In the genomic region with DNA sequence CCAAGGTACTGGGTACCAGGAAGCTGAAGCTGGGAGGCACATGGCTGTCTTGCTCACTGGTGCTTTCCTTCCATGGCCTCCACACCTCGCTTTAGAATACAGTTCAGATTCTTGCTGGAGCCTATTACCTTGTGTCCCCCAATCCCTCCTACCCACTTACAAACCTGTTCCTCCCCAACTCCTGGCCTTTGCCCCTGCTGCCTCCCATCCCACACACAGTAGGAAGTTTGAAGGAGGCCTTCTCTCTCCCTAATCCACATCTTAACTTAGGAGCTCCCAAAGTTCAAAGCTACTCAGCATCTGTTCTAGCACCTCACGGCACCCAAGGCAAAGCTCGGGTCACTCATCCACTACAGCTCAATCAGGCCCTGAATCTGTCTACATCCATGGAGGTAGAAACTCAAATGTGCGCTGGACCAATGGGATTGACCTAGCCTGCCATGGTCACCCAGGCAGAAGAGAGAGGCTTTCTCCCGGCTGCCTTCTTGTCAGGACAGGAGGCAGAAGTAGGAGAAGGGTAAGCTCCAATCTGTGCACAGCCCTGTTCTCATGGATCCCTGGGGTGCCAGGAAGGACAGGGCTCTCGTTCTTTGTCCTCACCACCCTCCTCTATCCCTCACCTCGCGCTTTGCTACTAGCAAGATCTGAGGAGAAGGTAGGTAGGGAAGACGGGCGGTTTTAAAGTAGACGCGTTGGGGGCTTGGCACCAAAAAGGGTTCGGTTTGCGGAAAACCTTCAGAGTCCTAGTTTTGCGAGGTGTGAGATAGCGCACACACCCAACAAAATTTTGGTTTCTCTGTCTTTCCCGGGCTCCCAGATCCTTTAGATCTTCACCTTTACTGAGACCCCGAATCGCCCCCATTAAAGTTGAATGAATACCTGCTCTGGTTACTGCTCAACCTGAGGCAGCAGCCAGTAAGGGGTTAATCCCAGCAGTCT, we compare ENCODE assay signal across 8 mouse cellular contexts. TPM values are rescaled to one million over a fixed set of nuclear protein-coding genes. Genes with fewer than 3 reads are reported as not detected.
DNase-seq lines count a peak whose midpoint lies in the region; ATAC-seq and TF ChIP-seq lines count a peak whose summit lies in the region.

No protein-coding gene starts in this region.

- no peak for TF ChIP-seq CTCF in spleen, adult 2 months (IDR thresholded peaks at IDR 0.05; ENCODE audit: extremely low read depth, insufficient read depth, insufficient read length, insufficient replicate concordance)

- no peak for TF ChIP-seq POLR2A in spleen, adult 2 months (IDR thresholded peaks at IDR 0.05; ENCODE audit: low read depth, low read length)
- TF ChIP-seq POLR2A in limb, embryonic 14.5 days (IDR thresholded peaks at IDR 0.05; ENCODE audit: borderline replicate concordance, extremely low read depth, insufficient read depth, insufficient read length) = no peak

- H3K36me3 ChIP-seq in spleen, adult 2 months (ENCODE audit: control insufficient read depth, insufficient read depth, low read length) = peaks cover 14% of the 10 kb centered on the region
- H3K36me3 ChIP-seq in heart, embryonic 12.5 days = peaks cover 20% of the 10 kb centered on the region
- peaks cover 7% of the 10 kb centered on the region; the same call in 1 of the 2 replicates for H3K36me3 ChIP-seq in limb, embryonic 14.5 days (ENCODE audit: control insufficient read depth, insufficient read depth, low read length)

- 9% methylated on average over 19 of the region's 19 CpGs for WGBS in spleen, adult 2 months
- 8% methylated on average over 19 of the region's 19 CpGs for WGBS in heart, embryonic 12.5 days
- 8% methylated on average over 19 of the region's 19 CpGs for WGBS in limb, embryonic 14.5 days

- peak overlapping the region; percentile 55 for H3K4me3 ChIP-seq in spleen, adult 2 months (ENCODE audit: extremely low read depth, insufficient read depth, insufficient read length)
- peak overlapping the region; percentile 65 for H3K4me3 ChIP-seq in heart, embryonic 12.5 days
- H3K4me3 ChIP-seq in limb, embryonic 14.5 days (replicated peaks; ENCODE audit: low read length) = peak overlapping the region; percentile 48

- H3K27me3 ChIP-seq in spleen, adult 2 months (ENCODE audit: control insufficient read depth, insufficient read depth, low read length) = no peaks in the 10 kb centered on the region
- no peaks in the 10 kb centered on the region for H3K27me3 ChIP-seq in heart, embryonic 12.5 days (replicated peaks)
- no peaks in the 10 kb centered on the region for H3K27me3 ChIP-seq in limb, embryonic 14.5 days (ENCODE audit: control insufficient read depth, insufficient read depth, low read length)

- peak overlapping the region; percentile 79 for H3K9ac ChIP-seq in heart, embryonic 12.5 days
- H3K9ac ChIP-seq in limb, embryonic 14.5 days (ENCODE audit: low read depth, low read length, severe bottlenecking) = peak overlapping the region; percentile 65

- H3K4me2 ChIP-seq in heart, embryonic 12.5 days = peak overlapping the region; percentile 88
- peak overlapping the region; percentile 64 for H3K4me2 ChIP-seq in limb, embryonic 14.5 days (replicated peaks; ENCODE audit: low read depth, low read length, severe bottlenecking)

- no peak for ATAC-seq in heart, embryonic 12.5 days (ENCODE audit: insufficient number of reproducible peaks, low FRiP score)
- no peak for ATAC-seq in limb, embryonic 14.5 days (ENCODE audit: low FRiP score, low read depth)

- peaks cover 13% of the 10 kb centered on the region for H3K4me1 ChIP-seq in spleen, adult 2 months (ENCODE audit: control insufficient read depth, insufficient read depth, insufficient read length)
- peaks cover 14% of the 10 kb centered on the region for H3K4me1 ChIP-seq in heart, embryonic 12.5 days (replicated peaks)
- H3K4me1 ChIP-seq in limb, embryonic 14.5 days (ENCODE audit: control insufficient read depth, insufficient read depth, low read length) = peaks cover 6% of the 10 kb centered on the region

- H3K9me3 ChIP-seq in heart, embryonic 12.5 days (replicated peaks) = no peaks in the 10 kb centered on the region
- H3K9me3 ChIP-seq in limb, embryonic 14.5 days (ENCODE audit: control insufficient read depth, low read length) = no peaks in the 10 kb centered on the region

- peak; percentile 47 for DNase-seq in adrenal gland, adult 2 months
- DNase-seq in adrenal gland, adult 18-20 months (ENCODE audit: low spot score in 2 of 2) = no peak
- no peak for DNase-seq in spleen, adult 2 months (ENCODE audit: low read depth in 1 of 2, low spot score in 2 of 2)
- DNase-seq in spleen, adult 18-20 months = no peak
- DNase-seq in limb, embryonic 14.5 days (ENCODE audit: low spot score) = no peak
- peak; percentile 53 for DNase-seq in retina, postnatal 1 day
- DNase-seq in layer of hippocampus, postnatal 36 days = no peak

- H3K27ac ChIP-seq in spleen, adult 2 months (ENCODE audit: insufficient read depth, low read length) = peak overlapping the region; percentile 77
- H3K27ac ChIP-seq in heart, embryonic 12.5 days (ENCODE audit: poor library complexity, severe bottlenecking) = peak overlapping the region; percentile 88
- H3K27ac ChIP-seq in limb, embryonic 14.5 days (replicated peaks; ENCODE audit: low read depth, low read length) = peak overlapping the region; percentile 67

RNA-seq across cellular contexts. Expression of a gene that starts 0.6 kb away (rescaled TPM):
- total RNA-seq in adrenal gland, adult 2 months (2021) = 10 to 100 TPM; 10.3 TPM
- 17.7 and 22.5 TPM in 2 replicates for polyA plus RNA-seq in adrenal gland, adult 2 months (2012; rRNA removed)
- total RNA-seq in adrenal gland, adult 18-20 months (2021) = 10 to 100 TPM in 1 of 2 experiments, 1 to 10 TPM in 1; 8.2 to 11.1 TPM
- polyA plus RNA-seq in spleen, adult 2 months (2012; rRNA removed) = 11.5 and 14.7 TPM in 2 replicates
- polyA plus RNA-seq in heart, embryonic 12.5 days (2016; fragmentation: Nextera tagmentation; extraction: Ambion mirVana) = 4.3 and 5.2 TPM in 2 replicates
- polyA plus RNA-seq in limb, embryonic 14.5 days (2012; rRNA removed) = 13.5 and 15.4 TPM in 2 replicates
- 5.4 and 7.5 TPM in 2 replicates for polyA plus RNA-seq in limb, embryonic 14.5 days (2014; fragmentation: Nextera tagmentation; extraction: Ambion mirVana)
- 1 to 10 TPM; 7.7 to 8.5 TPM for total RNA-seq in layer of hippocampus, postnatal 36 days (2021)

RNA-seq across cellular contexts. Expression of a gene that starts 10.7 kb away (rescaled TPM):
- total RNA-seq in adrenal gland, adult 2 months (2021) = 10 to 100 TPM; 47.5 to 59.8 TPM
- 176 and 182 TPM in 2 replicates for polyA plus RNA-seq in adrenal gland, adult 2 months (2012; rRNA removed)
- total RNA-seq in adrenal gland, adult 18-20 months (2021) = 10 to 100 TPM; 52.3 to 57.6 TPM
- polyA plus RNA-seq in spleen, adult 2 months (2012; rRNA removed) = 142 and 207 TPM in 2 replicates
- 60.3 and 61.5 TPM in 2 replicates for polyA plus RNA-seq in heart, embryonic 12.5 days (2016; fragmentation: Nextera tagmentation; extraction: Ambion mirVana)
- 125 and 147 TPM in 2 replicates for polyA plus RNA-seq in limb, embryonic 14.5 days (2012; rRNA removed)
- 93.2 and 95.2 TPM in 2 replicates for polyA plus RNA-seq in limb, embryonic 14.5 days (2014; fragmentation: Nextera tagmentation; extraction: Ambion mirVana)
- total RNA-seq in layer of hippocampus, postnatal 36 days (2021) = 10 to 100 TPM; 83.4 to 89.3 TPM

RNA-seq across cellular contexts. Expression of a gene that starts 17.0 kb away (rescaled TPM):
- total RNA-seq in adrenal gland, adult 2 months (2021) = 100 to 1,000 TPM in 1 of 2 experiments, 10 to 100 TPM in 1; 93.3 to 141 TPM
- polyA plus RNA-seq in adrenal gland, adult 2 months (2012; rRNA removed) = 352 and 416 TPM in 2 replicates
- total RNA-seq in adrenal gland, adult 18-20 months (2021) = 100 to 1,000 TPM; 108 to 151 TPM
- polyA plus RNA-seq in spleen, adult 2 months (2012; rRNA removed) = 170 and 183 TPM in 2 replicates
- polyA plus RNA-seq in heart, embryonic 12.5 days (2016; fragmentation: Nextera tagmentation; extraction: Ambion mirVana) = 57.1 and 59.6 TPM in 2 replicates
- 177 and 268 TPM in 2 replicates for polyA plus RNA-seq in limb, embryonic 14.5 days (2012; rRNA removed)
- polyA plus RNA-seq in limb, embryonic 14.5 days (2014; fragmentation: Nextera tagmentation; extraction: Ambion mirVana) = 41.3 and 46.7 TPM in 2 replicates
- 100 to 1,000 TPM; 145 to 168 TPM for total RNA-seq in layer of hippocampus, postnatal 36 days (2021)

Comparison
In these comparisons a context has a peak if more than half of its experiments do, and no peak if none do; other contexts are left out.
1. DNase-seq: peak in adrenal gland, adult 2 months (single experiment) and retina, postnatal 1 day (single experiment); none in adrenal gland, adult 18-20 months (0 of 2), spleen, adult 2 months (0 of 2), spleen, adult 18-20 months (0 of 2), limb, embryonic 14.5 days (single experiment) and layer of hippocampus, postnatal 36 days (0 of 2).
2. Peak in every context shown above with its lines, with median percentiles within 50 percentile points of each other: H3K27ac ChIP-seq and H3K4me3 ChIP-seq.